Mouse (Mus musculus) CD4-positive helper T cell, adult 2 months (primary cell): ENCODE measurements around the gene Zpbp2.

Experiments
- DNase-seq: peaks from one replicate; pipeline ENCODE4 v3.0.0-alpha.2; 2012; ENCODE audit warnings: low read depth, missing footprints, low spot score

The Zpbp2 gene

GRCm38 (mm10) chr11:98555124-98555700 is 4.3 kb downstream of the Zpbp2 start:
- DNase-seq = peak; percentile 20

- no peak for DNase-seq
Measured at GRCm38 (mm10) chr11:98560942-98561341, 10.0 kb downstream of the Zpbp2 start.

- DNase-seq = peak; percentile 39
Measured at GRCm38 (mm10) chr11:98563025-98563424, 12.1 kb downstream of the Zpbp2 start.

- DNase-seq = no peak
Measured at GRCm38 (mm10) chr11:98563921-98564414, 13.1 kb downstream of the Zpbp2 start.

GRCm38 (mm10) chr11:98568326-98568725 is 17.4 kb downstream of the Zpbp2 start:
- peak; percentile 64 for DNase-seq

- DNase-seq = no peak
Measured at GRCm38 (mm10) chr11:98569461-98569860, 18.6 kb downstream of the Zpbp2 start.

GRCm38 (mm10) chr11:98577776-98578175 is 26.9 kb downstream of the Zpbp2 start:
- no peak for DNase-seq

- no peak for DNase-seq
Measured at GRCm38 (mm10) chr11:98580301-98581121, 29.6 kb downstream of the Zpbp2 start.

- DNase-seq = no peak
Measured at GRCm38 (mm10) chr11:98581286-98582029, 30.6 kb downstream of the Zpbp2 start.

- no peak for DNase-seq
Measured at GRCm38 (mm10) chr11:98582030-98582388, 31.1 kb downstream of the Zpbp2 start.

GRCm38 (mm10) chr11:98582551-98583264 is 31.8 kb downstream of the Zpbp2 start:
- no peak for DNase-seq

- no peak for DNase-seq
Measured at GRCm38 (mm10) chr11:98583265-98583552, 32.3 kb downstream of the Zpbp2 start.

- DNase-seq = peak; percentile 26
Measured at GRCm38 (mm10) chr11:98583571-98583970, 32.7 kb downstream of the Zpbp2 start.

- no peak for DNase-seq
Measured at GRCm38 (mm10) chr11:98584146-98584545, 33.2 kb downstream of the Zpbp2 start.

GRCm38 (mm10) chr11:98584629-98585177 is 33.8 kb downstream of the Zpbp2 start:
- no peak for DNase-seq

GRCm38 (mm10) chr11:98586087-98586891 is 35.4 kb downstream of the Zpbp2 start:
- no peak for DNase-seq

- peak; percentile 96 for DNase-seq
Measured at GRCm38 (mm10) chr11:98586892-98587563, 36.1 kb downstream of the Zpbp2 start, which contains the start of gene Ormdl3. Gene Ormdl3 (minus strand): TSS chr11:98587368.

- peak; percentile 81 for DNase-seq
Measured at GRCm38 (mm10) chr11:98587684-98588546, 37.0 kb downstream of the Zpbp2 start.

GRCm38 (mm10) chr11:98588833-98589281 is 38.0 kb downstream of the Zpbp2 start:
- no peak for DNase-seq
